Mouse (Mus musculus) induced T-regulatory cell, adult 2 months (primary cell): ENCODE results near the gene Large1.
"Not testable (repeated sequence)": the region's sequence is repeated elsewhere in the genome, so short reads cannot be mapped to it uniquely, and the experiment has no call there.

Source experiments
- DNase-seq: peaks from one replicate; pipeline ENCODE4 v3.0.0-alpha.2; 2012; ENCODE audit warnings: low read depth

Large1 gene

GRCm38 (mm10) chr8:73295531-73295930 lies 57.8 kb downstream of the Large1 start:
- no peak for DNase-seq

- DNase-seq = no peak
Measured at GRCm38 (mm10) chr8:73293655-73294054, 59.7 kb downstream of the Large1 start.

- DNase-seq = no peak
Measured at GRCm38 (mm10) chr8:73291630-73292029, 61.7 kb downstream of the Large1 start.

- DNase-seq = no peak
Measured at GRCm38 (mm10) chr8:73290636-73291035, 62.7 kb downstream of the Large1 start.

- no peak for DNase-seq
Measured at GRCm38 (mm10) chr8:73289831-73290230, 63.5 kb downstream of the Large1 start.

GRCm38 (mm10) chr8:73281996-73282395 lies 71.3 kb downstream of the Large1 start:
- no peak for DNase-seq

- DNase-seq = no peak
Measured at GRCm38 (mm10) chr8:73276015-73276414, 77.3 kb downstream of the Large1 start.

- not testable (repeated sequence) for DNase-seq
Measured at GRCm38 (mm10) chr8:73275445-73275844, 77.9 kb downstream of the Large1 start.

- DNase-seq = no peak
Measured at GRCm38 (mm10) chr8:73273150-73273549, 80.2 kb downstream of the Large1 start.

GRCm38 (mm10) chr8:73270991-73271390 lies 82.3 kb downstream of the Large1 start:
- no peak for DNase-seq

- DNase-seq = no peak
Measured at GRCm38 (mm10) chr8:73257981-73258380, 95.4 kb downstream of the Large1 start.

- DNase-seq = no peak
Measured at GRCm38 (mm10) chr8:73244186-73244585, 109.2 kb downstream of the Large1 start.

GRCm38 (mm10) chr8:73242066-73242465 lies 111.3 kb downstream of the Large1 start:
- no peak for DNase-seq

GRCm38 (mm10) chr8:73234209-73234608 lies 119.1 kb downstream of the Large1 start:
- no peak for DNase-seq

GRCm38 (mm10) chr8:73233358-73234041 lies 119.8 kb downstream of the Large1 start:
- no peak for DNase-seq

GRCm38 (mm10) chr8:73226841-73227240 lies 126.5 kb downstream of the Large1 start:
- DNase-seq = no peak

GRCm38 (mm10) chr8:73225654-73226053 lies 127.7 kb downstream of the Large1 start:
- DNase-seq = no peak

- DNase-seq = no peak
Measured at GRCm38 (mm10) chr8:73219178-73219811, 134.0 kb downstream of the Large1 start.

- no peak for DNase-seq
Measured at GRCm38 (mm10) chr8:73206831-73207230, 146.5 kb downstream of the Large1 start.

GRCm38 (mm10) chr8:73201854-73202253 lies 151.5 kb downstream of the Large1 start:
- no peak for DNase-seq

- DNase-seq = no peak
Measured at GRCm38 (mm10) chr8:73197714-73198113, 155.6 kb downstream of the Large1 start.

GRCm38 (mm10) chr8:73188684-73189083 lies 164.7 kb downstream of the Large1 start:
- no peak for DNase-seq

- DNase-seq = no peak
Measured at GRCm38 (mm10) chr8:73187381-73187780, 166.0 kb downstream of the Large1 start.

GRCm38 (mm10) chr8:73178434-73178833 lies 174.9 kb downstream of the Large1 start:
- no peak for DNase-seq
